Mouse (Mus musculus) lung, postnatal 0 days (tissue): ENCODE data around the gene 1110025L11Rik.

Source experiments
- CTCF ChIP-seq: IDR thresholded peaks from 2 replicates; pipeline ENCODE4 v1.5.1; 2016; ENCODE audit warnings: antibody characterized with exemption, mild to moderate bottlenecking
- EP300 ChIP-seq: IDR thresholded peaks from 2 replicates; pipeline ENCODE4 v1.6.1; 2016; ENCODE audit warnings: antibody characterized with exemption, mild to moderate bottlenecking, control low read depth

GRCm38 (mm10) chr16:89047783-89048182 is 16.0 kb downstream of the 1110025L11Rik start, which contains the start of gene Krtap6-5:
- TF ChIP-seq CTCF (no peak), EP300 (no peak)
